Mouse (Mus musculus) testis, adult 2 months (tissue): Measurements from ENCODE around the gene Gpr182. TPM values are rescaled to one million over a fixed set of nuclear protein-coding genes. Genes with fewer than 3 reads are reported as not detected.
A peak's percentile ranks its signal among the peaks of the same experiment; 100 is the strongest.

Experiments used
- H3K27ac ChIP-seq: fragments of 200-500 bp; 2 replicates; pipeline ENCODE4 v1.5.1; 2012; ENCODE audit warnings: low read depth, low read length; ENCODE audit not compliant: control insufficient read depth, insufficient read depth
- H3K27me3 ChIP-seq: fragments of 200-500 bp; 2 replicates; pipeline ENCODE4 v1.6.1; 2012; ENCODE audit warnings: mild to moderate bottlenecking, low read length, moderate library complexity; ENCODE audit not compliant: control insufficient read depth, insufficient read depth
- H3K36me3 ChIP-seq: fragments of 200-500 bp; 2 replicates; pipeline ENCODE4 v1.6.1; 2012; ENCODE audit warnings: mild to moderate bottlenecking, low read length; ENCODE audit not compliant: control insufficient read depth, insufficient read depth
- H3K4me1 ChIP-seq: fragments of 200-500 bp; 2 replicates; pipeline ENCODE4 v1.6.1; 2012; ENCODE audit warnings: low read length; ENCODE audit not compliant: control insufficient read depth, insufficient read depth
- H3K4me3 ChIP-seq: fragments of 200-500 bp; 2 replicates; pipeline ENCODE4 v1.5.1; 2012; ENCODE audit warnings: low read depth, mild to moderate bottlenecking, low read length, moderate library complexity, mixed read lengths; ENCODE audit not compliant: control insufficient read depth
- CTCF ChIP-seq: fragments of 200-500 bp; IDR thresholded peaks from 2 replicates; pipeline ENCODE4 v1.5.1; 2012; ENCODE audit warnings: low read depth, mild to moderate bottlenecking, inconsistent platforms, low read length, moderate library complexity; ENCODE audit not compliant: control insufficient read depth, insufficient read depth, insufficient replicate concordance
- POLR2A ChIP-seq: fragments of 200-500 bp; IDR thresholded peaks from 2 replicates; pipeline ENCODE4 v1.6.1; 2012; ENCODE audit warnings: low read depth, mild to moderate bottlenecking, inconsistent platforms, low read length, moderate library complexity; ENCODE audit not compliant: control insufficient read depth
- polyA plus RNA-seq: library from polyadenylated mRNA; depleted of rRNA; stranded (reverse); fragments of >200 nt; gene quantifications from 2 replicates; pipeline ENCODE4 v1.2.3, GENCODE M21; 2012

The Gpr182 gene
- polyA plus RNA-seq, 1 experiment = 0.57 TPM

GRCm38 (mm10) chr10:127759181-127760110 lies 7.9 kb upstream of the Gpr182 start, which contains the start of the genes Rdh1 and Rdh16f1:
Gene Rdh1, plus strand, starts transcription at chr10:127759721.
Gene Rdh16f1, plus strand, starts transcription at chr10:127759787.
- Histone ChIP-seq H3K36me3 (no peaks in the 10 kb centered on the region), H3K27me3 (no peaks in the 10 kb centered on the region), H3K4me3 (no peak within 1 kb of the TSS), H3K27ac (no peak within 1 kb of the TSS), H3K4me1 (peaks cover 8% of the 10 kb centered on the region)
- TF ChIP-seq CTCF (no peak), POLR2A (no peak)

DNA sequence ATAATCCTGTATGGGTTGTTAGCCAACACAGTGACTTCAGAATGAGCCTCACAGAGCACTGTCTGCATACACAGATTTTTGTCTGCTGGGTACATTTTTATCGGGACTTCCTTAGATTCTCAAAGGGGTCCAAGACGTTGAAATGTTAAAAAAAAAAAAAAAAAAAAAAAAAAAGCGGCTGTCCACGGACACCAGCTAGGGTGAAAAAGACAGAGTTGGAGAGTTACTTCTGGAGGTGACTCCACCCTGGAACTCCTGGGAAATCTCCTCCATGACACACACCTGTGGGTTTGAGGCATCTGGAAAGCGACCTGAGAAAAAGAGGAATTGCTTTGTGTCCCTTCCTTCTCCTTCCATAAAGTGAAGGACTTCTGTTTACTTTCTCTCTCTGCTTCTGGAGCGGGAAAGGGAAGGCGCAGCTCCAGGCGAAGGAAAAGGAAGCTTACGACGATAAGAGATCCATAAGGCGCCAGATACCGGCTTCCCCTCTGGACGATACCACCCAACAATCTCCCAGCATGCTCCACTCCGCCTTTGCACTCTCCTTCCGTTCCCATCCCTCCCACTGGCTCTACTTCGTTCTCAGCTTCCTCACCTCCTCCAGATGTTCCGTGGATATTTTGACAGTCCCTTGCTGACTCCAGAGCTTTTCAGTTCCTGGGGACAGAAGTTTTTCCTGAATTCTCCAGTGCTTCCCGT lies 4.4 kb upstream of the Gpr182 start:
- H3K27me3 ChIP-seq = no peaks in the 10 kb centered on the region
- peaks cover 9% of the 10 kb centered on the region for H3K4me1 ChIP-seq
- TF ChIP-seq POLR2A (0 out of 2 replicates have a peak, but pooled peaks have one; percentile 15), CTCF (no peak)
- H3K4me3 ChIP-seq = peak overlapping the region; percentile 10
- H3K27ac ChIP-seq = peak overlapping the region; percentile 2; the same call in 1 of the 2 replicates
- H3K36me3 ChIP-seq = no peaks in the 10 kb centered on the region

DNA sequence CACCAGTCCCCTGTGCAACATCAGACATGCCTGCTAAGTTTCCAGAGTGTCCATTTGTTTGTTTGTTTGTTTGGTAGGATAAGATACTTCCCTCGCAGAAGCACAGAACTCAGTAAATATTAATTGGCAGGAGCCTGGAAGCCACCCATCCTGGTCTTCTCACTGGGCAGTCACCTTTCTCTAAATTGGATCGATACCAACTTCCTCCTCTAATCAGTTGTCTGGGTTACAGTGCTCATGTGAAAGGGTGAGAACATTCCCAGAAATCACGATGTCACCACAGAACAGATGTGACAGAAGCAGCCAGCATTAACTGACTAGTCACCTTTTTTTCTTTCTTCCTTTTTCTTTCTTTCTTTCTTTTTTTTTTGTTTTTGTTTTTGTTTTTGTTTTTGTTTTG lies 3.7 kb upstream of the Gpr182 start:
- H3K4me1 ChIP-seq = peaks cover 16% of the 10 kb centered on the region
- peak overlapping the region; percentile 71 for H3K27ac ChIP-seq
- H3K27me3 ChIP-seq = no peaks in the 10 kb centered on the region
- H3K4me3 ChIP-seq = no peak overlapping the region
- TF ChIP-seq CTCF (no peak), POLR2A (no peak)
- no peaks in the 10 kb centered on the region for H3K36me3 ChIP-seq

DNA sequence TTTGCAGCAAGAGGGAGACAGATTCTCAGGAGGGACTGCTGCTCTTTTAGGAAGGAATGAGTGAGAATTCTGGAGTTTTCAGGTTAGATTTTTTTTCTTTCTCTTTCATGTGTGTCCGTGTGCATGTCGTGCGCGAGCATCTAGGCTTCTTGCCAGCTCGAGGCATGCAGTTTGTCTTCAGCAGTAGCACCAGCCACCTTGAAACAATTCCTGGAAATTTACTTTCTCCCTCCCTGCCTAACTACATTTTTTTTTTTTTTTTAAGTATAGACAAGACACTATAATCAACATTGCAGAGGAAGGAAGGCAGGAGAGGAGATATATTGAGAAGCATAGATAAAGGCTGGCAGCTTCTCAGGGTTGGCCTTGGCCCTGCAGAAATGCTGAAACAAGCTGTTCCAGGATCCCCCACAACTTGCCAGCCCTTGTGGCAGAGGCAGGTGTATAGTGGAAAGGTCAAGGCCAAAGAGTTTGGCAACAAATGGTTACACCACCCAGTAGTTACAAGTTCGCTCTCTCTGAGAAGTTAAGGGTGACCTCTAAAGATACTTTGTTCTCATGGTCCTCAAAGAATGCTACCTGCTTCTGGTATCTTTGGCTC lies 3.1 kb upstream of the Gpr182 start:
- no peaks in the 10 kb centered on the region for H3K36me3 ChIP-seq
- H3K4me1 ChIP-seq = peaks cover 21% of the 10 kb centered on the region
- no peak overlapping the region for H3K4me3 ChIP-seq
- TF ChIP-seq CTCF = no peak
- TF ChIP-seq POLR2A = no peak
- peak overlapping the region; percentile 71 for H3K27ac ChIP-seq
- no peaks in the 10 kb centered on the region for H3K27me3 ChIP-seq

GRCm38 (mm10) chr10:127750136-127750777 lies 1.3 kb downstream of the Gpr182 start:
- Histone ChIP-seq H3K36me3 (no peaks in the 10 kb centered on the region), H3K4me3 (peak overlapping the region; percentile 22), H3K27ac (peak overlapping the region; percentile 12), H3K27me3 (no peaks in the 10 kb centered on the region), H3K4me1 (peaks cover 14% of the 10 kb centered on the region)
- TF ChIP-seq POLR2A (no peak), CTCF (no peak)

DNA sequence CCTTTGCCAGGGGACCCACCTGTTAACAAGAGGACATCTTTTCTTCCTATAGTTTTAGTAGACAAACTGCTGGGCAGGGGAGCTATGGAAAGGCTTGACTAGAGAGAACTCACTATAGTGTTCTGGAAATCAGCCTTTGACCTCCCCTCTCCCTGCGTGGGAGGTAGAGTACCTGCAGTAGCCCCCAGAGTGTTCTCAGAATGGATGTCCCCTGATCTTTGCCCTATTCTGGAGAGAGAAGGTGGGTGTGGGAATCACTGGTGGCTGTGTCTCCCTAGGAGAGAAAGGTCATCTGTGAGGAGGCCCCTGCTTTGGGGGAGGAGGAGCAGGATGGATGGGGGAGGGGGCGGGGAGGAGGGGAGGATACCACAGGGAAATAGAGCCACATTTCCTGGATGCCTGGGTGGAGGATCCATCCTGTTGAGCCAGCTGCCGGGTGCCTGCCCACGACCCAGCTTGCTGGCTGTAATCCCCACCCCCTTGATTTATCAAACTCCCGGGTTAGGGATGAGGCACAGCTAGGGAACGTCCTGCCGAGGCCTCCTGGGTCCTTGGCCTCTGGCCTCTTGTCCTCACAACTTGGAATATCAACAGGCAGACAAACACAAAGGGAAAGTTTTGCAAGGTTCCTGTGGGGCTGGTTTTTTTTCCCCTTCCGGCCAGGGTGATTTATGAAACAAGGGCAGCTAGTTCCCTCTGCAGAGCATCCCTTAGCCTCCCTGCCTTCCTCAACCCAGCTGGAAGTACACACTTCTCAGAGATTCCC lies 2.5 kb downstream of the Gpr182 start:
- H3K27ac ChIP-seq = no peak overlapping the region
- H3K4me1 ChIP-seq = peaks cover 14% of the 10 kb centered on the region
- H3K27me3 ChIP-seq = no peaks in the 10 kb centered on the region
- H3K4me3 ChIP-seq = no peak overlapping the region
- no peaks in the 10 kb centered on the region; the same call in 1 of the 2 replicates for H3K36me3 ChIP-seq
- TF ChIP-seq CTCF (no peak), POLR2A (no peak)
